Mouse (Mus musculus) C2C12 (cell line): ENCODE measurements around the gene Agap1.

Source experiments
- CEBPB ChIP-seq: IDR thresholded peaks from one replicate; pipeline ENCODE4 v1.6.1; 2011; ENCODE audit warnings: low read depth, mild to moderate bottlenecking, control low read depth, moderate library complexity
- CTCF ChIP-seq: IDR thresholded peaks from one replicate; pipeline ENCODE4 v1.5.1; 2011; ENCODE audit not compliant: control insufficient read depth, insufficient read depth, insufficient read length
- MAX ChIP-seq: IDR thresholded peaks from one replicate; pipeline ENCODE4 v1.6.1; 2011; ENCODE audit warnings: mild to moderate bottlenecking, control low read depth
- MYOD1 ChIP-seq: IDR thresholded peaks from one replicate; pipeline ENCODE4 v1.6.1; 2011; ENCODE audit warnings: low read depth; ENCODE audit not compliant: control insufficient read depth, insufficient read length

DNA sequence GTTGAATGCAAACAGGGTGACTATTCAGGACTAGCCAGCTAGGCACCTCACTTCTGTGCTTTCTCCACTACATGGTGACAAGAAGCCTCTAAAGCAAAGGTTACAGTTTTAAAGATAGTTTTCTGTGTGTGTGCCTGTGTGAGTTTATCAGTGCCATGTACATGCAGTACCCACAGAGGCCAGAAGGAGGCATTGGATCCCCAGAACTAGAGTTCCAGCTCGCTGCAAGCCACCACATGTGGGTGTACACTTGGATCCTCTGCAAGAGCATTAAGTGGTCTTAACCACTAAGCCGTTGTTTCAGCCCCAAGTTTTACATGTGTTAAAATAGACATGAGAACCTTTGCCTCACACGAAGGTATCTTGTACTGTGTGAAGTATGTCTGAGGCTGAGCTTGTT lies 219.1 kb downstream of the Agap1 start:
- TF ChIP-seq CTCF (no peak), CEBPB (no peak), MAX (no peak), MYOD1 (no peak)
